Mouse (Mus musculus) spleen, adult 12 weeks (tissue): ENCODE measurements around the gene Cdc40.
"Not testable (repeated sequence)": the region's sequence is repeated elsewhere in the genome, so short reads cannot be mapped to it uniquely, and the experiment has no call there.

Source experiments
- DNase-seq: peaks from one replicate; pipeline ENCODE4 v3.0.0; 2022; ENCODE audit warnings: low spot score

Gene Cdc40

DNA sequence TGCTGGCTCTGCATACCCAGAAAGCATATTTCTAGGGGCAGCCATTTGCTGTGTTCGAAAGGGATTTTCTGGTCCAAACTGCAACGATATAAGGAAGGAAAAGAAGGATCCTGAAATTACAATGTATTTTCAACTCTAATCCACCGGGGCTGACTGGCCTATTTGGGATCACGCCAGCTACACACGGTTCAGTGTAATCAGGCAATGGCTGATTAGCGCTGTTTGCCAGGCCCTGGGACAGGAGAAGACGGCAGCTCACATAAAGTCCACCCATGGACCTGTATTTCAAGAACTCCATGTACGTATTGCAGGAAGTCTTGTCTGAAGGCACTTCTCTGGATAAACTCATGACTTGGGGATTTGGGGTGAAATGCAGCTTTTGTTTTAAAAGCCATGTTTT lies 25.5 kb downstream of the Cdc40 start:
- DNase-seq: no peak

DNA sequence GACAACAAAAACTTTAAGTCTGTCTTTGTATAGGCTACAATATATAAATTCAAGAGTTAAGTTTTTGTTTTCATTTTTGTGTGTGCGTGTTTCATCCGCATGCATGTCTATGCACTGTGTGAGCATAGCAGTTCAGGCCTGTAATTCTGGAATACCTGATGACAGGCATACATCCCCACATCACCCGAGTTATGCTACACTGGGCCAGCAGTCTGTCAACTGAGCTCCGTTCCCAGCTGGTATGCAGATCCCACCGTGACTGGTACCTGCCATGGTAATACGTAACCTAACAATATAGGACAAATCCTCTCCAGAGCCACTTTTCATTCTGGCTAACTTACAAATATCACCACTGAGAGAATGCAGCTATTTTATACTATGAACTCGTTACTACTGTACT lies 26.4 kb downstream of the Cdc40 start:
- DNase-seq: no peak

DNA sequence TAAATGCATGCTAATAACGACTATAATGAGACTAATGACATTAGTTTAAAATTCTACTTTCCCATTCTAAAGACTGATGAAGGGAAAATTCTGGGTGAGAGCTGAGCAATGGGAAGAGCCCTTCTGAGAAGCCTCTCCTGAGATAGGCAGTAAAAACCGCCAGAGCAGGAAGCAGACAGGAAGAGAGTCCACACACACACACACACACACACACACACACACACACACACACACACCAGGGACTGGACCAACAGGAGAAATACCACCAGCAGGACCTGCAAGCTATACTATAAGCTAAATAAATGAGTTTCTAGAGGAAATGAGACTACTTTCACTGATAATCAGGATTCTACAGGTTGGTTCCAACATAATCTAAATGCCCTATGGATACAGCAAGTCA lies 27.5 kb downstream of the Cdc40 start:
- no peak for DNase-seq

DNA sequence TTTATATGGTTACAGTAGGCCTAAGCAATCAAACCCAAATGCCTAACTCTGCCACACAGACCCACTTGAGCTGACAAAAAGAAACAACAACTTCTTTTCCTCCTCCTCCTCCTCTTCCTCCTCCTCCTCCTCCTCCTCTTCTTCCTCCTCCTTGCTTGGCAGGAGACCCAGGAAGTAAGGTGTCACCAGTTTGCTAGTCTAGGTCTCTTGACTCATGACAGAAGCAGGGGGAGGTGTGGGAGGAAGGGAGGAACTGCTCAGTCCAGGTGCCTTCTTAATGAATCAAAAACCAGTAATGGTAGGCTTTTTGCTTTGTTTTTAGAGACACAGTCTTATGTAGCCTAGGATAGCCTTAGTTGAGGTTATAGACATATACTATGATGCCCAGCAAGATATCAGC lies 32.0 kb downstream of the Cdc40 start:
- DNase-seq: no peak

DNA sequence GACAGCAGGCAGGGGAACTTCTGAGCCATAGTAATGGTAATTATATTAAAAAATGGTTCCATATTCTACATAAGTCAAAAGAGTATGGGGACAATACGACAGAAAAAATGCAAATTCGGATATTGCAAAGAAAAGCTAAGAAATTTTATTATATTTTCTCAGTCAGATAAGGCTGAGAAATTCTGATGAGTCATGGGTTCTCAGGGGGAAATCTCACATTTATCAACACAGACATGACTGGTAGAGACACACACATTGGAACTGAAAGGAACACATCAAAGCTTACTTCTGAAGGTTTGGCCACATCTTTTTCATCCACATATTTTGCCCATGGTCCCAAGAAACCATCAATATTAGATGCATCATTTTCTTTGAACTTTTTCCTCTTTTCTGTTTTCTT lies 32.5 kb downstream of the Cdc40 start:
- no peak for DNase-seq

DNA sequence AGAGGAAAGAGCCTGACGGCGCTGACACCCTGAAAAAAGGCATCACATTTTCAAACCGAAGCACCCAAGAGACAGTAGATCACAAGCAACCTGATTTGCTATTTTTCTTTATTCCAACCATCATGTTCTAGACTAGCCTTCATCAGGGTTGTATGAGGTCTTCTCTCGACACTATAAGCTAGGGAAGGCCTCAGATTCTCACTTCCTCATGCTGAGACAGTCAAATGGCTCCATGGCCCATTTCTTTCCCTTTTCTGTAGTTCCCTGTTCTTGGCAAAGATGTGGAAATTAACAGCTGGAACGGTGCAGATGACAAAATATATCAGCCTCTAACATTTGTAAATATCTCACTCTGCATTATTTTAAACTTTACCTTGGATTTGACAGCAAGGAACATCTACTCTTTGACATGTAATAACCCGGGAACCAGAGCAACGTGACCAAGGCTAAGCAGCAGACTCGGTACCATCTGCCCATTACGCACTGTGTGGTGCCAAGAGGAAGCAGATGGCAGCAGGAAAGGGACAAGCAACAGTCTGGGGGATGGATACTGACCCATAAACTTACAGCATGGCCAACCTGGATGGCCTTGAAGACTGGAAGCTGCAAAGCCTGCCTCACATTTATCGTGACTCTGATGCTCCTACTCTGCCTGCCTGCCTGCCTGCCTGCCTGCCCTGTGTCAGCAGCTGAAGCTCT lies 35.8 kb downstream of the Cdc40 start:
- DNase-seq: no peak

DNA sequence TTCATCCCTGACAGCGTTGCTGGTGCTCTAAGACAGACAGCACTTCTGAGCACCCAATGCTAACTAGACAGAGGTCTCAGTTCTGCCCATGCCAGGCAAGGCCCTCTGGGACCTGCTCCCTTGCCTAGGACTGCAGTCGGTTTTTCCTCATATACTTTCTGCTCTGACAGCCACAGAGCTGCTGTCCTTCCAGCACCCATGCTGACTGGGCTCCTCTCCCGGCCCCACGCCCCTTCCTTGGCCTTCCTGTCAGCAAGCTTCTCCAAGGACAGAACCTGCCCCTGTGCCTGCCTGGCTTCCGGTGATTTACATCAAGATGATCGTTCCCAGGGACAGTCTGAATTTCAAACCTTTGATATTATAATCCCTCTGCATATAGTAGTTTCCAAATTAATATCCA lies 37.5 kb downstream of the Cdc40 start:
- no peak for DNase-seq

DNA sequence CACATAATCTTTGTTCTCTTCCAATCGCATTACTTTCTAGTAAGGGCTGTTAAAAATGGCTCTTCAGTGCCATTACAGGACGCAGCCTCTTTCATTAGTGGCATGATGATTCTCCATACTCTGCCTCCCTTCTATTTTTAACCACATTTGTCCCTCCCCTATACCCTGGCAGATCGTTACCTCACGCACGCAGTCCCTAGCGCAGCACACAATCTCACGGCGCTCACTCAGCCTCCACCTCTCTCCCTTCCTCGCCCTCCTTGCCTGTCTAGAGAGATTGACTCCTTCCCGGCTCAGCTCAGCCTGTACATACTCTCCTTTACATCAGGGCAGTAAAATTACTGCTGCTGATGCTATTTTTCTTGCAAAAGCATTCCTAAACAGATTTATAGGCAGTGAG lies 38.6 kb downstream of the Cdc40 start:
- no peak for DNase-seq

DNA sequence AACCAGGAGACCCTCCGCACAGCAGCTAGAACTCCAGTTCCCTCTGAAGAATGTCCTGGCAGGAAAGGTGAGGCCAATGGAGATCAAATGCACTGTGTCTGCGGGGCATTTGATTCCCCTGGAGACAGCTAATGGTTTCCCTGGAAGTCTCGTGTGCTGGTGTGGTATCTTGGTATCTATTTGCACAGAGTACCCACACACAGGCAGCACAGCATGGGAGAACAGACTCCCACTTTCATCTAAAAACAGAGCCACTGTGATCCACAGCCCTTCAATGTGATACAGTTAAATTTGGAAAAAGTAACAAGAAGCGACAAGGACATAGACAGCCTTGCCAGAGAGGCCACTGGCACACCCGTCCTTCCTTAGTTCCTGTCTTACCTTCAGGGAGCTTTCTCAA lies 39.3 kb downstream of the Cdc40 start:
- no peak for DNase-seq

DNA sequence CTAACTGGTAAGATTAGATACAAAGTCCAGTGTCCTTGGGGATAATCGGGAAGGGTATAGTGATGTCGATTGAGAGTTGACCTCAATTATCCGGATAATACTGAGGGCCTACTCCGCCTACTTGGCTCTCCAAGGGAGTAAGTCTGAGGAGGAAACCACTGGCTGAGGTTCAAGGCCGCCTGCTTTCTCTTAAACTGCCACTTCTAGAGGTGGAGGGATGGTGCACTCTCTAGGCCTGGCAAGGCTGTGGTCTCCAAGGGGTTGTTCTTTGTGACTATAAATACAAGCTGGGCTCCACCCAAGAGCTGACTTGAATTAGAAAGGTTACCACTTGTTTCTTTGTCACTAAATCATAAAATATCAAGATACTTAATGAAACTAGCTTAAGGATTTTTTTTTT lies 43.0 kb downstream of the Cdc40 start:
- DNase-seq: no peak

DNA sequence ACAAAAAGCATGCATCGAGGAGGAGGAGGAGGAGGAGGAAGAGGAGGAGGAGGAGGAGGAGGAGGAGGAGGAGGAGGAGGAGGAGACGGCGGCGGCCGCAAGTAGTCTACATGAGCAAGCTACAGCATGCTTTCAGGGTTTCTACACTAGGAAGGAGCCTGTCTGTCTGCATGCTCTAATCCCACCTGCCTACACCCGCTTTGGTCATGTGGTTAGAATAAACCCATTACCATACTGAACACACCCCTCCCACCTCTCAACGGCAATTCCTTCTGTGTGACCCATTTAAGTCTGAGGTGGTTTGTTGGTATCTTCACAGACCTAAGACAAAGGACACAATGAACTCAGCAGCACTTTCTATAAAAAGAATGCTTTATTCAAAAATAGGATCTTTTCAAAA lies 51.8 kb downstream of the Cdc40 start:
- DNase-seq: no peak

DNA sequence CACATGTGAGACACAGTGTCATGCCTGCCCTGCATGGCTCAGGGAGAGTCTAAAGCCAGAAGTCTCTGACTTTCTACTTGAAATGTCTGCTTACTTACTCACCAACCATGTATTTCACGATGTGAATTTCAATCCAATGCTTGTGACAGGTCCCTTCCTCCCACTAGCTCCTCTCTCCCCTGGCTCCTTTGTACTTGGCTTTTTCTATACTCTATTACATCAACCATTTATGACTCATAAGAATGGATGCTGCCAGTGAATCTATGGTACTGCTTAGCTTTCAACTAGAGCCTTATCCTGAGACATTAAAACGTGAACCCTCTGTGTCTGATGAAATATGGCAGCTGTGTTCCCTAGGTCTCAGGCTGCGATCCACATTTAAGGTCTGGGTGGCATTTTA lies 52.8 kb downstream of the Cdc40 start:
- no peak for DNase-seq

DNA sequence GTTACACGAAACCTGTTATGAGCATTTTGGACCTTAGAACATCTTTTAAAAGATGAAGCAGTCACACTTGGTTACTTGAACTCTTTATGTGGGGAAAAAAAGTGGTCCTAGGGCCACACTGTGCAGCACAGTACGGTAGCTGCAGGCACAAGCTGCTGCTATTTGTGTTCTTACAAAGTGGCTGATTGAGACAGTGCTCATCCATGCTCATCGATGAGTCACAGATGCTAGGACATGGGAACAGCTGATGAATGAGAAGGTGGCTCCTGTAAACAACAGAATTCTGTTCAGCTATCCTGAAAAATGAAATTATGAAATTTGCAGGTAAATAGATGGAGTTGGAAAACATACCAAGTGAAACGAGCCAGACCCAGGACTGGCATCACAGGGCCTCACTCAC lies 55.4 kb downstream of the Cdc40 start:
- DNase-seq: no peak

DNA sequence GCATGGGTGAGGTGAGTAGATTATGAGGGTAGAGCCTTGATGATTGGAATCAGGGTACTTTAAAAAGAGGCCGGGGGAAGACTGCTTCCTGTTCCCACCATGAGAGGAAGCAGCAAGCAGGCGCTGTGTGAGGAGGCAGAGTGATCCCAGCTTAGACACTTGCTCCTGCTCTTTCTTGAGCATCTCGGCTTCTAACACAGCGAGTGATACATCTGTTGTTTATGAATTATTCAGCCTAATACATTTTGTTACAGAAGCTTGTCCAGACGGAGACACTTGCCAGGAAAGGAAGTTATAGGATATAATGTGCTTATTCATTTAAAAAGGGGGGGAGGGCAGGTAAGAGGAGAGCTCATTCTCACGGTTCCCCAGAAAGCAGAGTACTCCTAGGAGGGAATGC lies 57.2 kb downstream of the Cdc40 start:
- no peak for DNase-seq

DNA sequence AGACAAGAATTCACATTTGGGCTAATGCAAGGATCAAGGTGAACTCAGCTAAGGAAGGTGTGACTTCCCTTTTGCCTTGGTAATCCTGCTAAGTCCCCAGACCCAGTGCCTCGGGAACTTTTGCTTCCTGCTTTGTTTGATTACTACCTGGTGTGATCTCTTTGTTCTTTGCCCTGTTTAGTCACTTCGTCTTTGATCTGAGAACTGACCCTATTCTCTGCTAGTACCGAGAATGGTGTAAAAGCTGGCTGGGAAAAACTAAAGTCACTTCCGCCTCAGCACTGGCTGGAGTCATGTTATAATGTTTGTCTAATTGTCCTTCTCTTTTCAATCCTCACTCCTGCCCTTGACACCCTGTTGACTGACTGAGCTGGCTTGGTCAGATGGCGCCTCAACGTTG lies 66.6 kb downstream of the Cdc40 start:
- no peak for DNase-seq

DNA sequence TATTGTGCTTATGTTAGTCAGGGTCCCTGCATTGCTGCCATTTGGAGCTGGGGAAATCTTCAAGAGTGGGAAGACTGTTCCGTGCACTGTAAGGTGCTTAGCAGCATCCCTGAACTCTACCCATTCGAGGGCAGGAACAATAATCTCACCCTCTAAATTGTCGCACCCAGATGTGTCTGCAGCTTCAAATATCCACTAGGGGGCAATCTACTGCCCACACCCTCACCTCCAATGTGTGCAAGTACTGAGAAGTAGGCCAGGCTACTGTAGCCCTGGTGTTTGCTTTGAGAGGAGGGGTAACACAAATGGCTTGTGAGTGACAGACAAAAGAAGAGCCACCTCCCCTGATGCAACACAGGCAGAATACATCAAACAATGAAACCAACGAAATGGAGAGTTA lies 69.5 kb downstream of the Cdc40 start:
- no peak for DNase-seq

DNA sequence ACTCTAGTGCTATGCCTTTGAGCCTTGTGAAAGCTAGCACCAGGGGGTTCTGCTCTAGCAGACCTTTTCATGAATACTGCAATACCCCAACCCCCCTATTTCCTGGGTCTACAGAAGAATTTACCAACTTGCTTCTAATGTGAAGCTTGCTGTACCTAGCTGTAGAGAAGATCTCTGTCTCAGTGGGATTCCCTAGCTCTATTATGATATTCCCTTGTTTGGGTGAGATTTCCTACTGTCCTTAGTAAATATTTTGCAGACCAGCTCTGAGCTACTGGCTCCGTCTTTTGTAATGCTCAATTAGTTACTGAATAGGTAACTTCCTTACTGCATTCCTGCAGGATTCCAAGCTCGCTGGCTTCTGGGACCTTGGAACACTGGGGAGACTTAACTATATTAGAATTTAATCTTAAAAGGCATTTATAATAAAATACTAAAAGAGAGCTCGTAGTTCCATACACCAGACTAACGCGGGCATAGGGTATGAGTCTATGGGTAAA lies 73.7 kb downstream of the Cdc40 start:
- not testable (repeated sequence) for DNase-seq

DNA sequence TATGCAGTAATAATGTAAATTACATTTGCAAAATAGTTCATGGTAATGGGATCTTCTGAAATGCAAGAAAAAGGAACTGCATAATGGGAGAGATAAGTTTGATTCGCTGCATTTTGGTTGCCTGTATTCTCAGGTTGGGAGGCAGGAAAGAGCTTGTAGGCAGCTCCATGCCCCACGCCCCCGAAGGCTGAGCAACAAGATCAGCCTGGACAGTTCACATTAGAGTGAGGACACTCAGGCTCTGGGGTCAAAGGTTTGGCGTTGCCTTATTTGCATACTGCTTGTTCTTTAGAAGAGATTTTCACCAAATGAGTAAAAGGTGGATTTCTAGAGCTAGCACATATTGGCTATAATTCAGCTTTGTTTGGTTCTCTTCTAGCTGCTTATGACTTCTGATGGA lies 76.9 kb downstream of the Cdc40 start:
- no peak for DNase-seq

DNA sequence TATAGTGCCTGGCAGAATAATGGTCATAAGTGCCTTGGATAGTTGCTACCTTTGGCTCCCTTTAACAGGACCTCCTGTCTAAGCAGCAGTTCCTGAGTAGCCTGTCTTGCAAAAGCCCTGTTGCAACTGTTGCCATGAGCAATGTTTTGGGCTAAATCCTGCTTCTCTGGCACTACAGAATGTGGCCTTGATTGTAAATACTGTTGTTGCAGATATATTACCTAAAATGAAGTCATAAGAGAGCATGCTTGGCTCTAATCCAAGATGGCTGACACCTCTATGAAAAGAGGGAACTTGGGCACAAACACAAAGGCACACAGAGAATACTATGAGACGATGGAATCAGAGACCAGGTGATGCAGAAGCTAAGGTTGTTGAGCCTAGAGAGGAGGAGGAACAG lies 77.9 kb downstream of the Cdc40 start:
- DNase-seq: no peak

DNA sequence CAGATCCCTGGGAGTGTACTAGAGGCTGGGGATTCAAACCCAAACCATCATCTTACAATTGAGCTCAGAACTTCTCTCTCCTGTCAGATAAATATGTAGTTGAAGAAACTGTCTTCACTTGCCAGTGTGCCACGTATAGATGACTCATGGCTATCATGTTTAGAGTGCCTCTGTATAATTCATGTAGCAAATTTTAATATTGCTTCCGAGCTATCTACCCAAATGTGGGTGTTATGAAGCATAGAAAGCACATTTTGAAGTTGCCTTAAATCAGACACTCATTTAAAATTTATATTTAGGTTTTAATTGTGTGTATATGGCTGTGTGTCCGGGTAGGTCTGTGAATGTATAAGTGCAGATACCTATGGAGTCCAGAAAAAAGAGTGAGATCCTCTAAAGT lies 91.0 kb downstream of the Cdc40 start:
- no peak for DNase-seq

DNA sequence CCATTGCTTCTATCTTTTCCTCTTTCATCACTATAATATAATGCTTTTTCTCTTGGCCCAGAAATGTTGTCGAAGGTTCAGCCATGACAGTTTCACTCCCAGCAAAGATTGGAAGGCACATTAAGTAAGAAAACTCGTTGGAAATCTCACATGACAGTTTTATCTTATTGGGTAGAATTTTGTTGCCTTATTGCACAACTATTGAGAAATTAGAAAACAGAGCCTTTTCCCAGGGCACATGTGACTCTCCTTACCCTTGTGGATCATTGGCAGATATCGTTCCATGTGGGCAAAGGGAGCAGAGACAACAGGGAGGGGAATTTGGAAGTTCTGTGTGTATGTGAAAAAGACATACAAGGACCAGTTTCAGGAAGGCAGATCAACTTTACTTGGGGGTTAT lies 92.7 kb downstream of the Cdc40 start:
- DNase-seq: no peak
